Mouse (Mus musculus): ENCODE measurements around the gene Dph3.

DNA sequence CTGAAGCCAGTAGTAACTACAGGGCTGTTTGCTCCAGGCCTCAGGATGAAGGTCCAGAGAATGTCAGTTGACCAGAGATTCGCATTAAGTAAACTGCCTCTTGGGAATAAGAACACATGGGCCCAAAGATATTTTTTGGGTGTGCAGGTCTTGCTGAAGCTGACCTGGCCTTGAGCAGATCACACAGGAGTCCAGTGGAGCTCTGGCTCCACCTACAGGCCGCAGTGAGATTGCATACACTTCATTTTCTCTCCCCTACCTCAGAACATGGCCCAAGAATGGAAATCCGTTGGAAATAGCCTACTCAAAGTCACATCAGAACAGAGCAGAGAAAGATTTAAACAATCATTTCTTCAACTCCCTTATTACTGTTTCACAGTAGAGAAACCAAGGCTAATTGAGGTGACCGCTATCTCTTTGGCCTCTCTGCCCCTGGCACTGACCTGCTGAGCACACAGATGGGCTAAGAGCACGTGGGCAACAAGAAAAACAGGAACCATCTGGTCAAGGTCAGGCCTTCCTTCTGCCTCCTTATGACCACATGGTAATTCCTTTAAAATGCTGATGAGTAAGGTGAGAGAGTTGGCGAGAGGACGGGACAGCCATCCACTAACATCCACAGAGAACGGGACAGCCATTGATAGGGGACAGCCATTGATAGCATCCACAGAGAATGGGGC, 8.5 kb downstream of the Dph3 start:
- peak; percentile 94 for TF ChIP-seq CTCF (IDR thresholded peaks at IDR 0.05; ENCODE audit: borderline replicate concordance, extremely low read depth, insufficient read depth, insufficient read length)
- TF ChIP-seq POLR2A (IDR thresholded peaks at IDR 0.05; ENCODE audit: borderline replicate concordance, extremely low read depth, insufficient read depth, insufficient read length, poor library complexity, severe bottlenecking) = no peak

Data from brain, embryonic 14.5 days (tissue).